Mouse (Mus musculus): ENCODE data around the gene 1700003E16Rik. TPM values are rescaled to one million over a fixed set of nuclear protein-coding genes. Genes with fewer than 3 reads are reported as not detected.

1700003E16Rik gene
- total and polyA plus RNA-seq, 3 experiments: 0.15 to 0.50 TPM; not detected in 1

DNA sequence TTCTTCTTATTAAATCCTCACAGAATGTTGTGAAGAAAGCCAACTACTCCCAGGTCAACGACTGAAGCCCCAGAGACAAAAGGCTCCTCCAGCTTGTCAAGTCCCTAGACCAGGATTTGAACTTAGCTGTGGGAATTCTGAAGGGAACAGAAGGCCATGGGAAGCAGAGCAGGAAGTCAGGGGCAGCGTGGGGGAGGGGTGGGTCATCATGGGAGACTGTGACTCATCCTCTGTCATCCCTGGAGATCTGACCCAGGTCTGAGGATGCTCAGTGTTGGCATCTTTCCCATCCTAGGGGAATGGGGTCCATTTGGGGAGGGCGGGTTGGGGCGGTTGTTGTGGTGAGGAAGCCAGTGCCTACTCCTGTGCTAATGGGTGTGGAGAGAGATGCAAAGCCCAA, 14.6 kb upstream of the 1700003E16Rik start:
- peaks cover 0 to 4% of the 10 kb centered on the region in 2 experiments; a peak in 3 of 4 replicates for H3K4me1 ChIP-seq (ENCODE audit: control insufficient read depth in 1 of 2, insufficient read depth in 2 of 2, low read length in 2 of 2)
- H3K27me3 ChIP-seq (ENCODE audit: control insufficient read depth in 1 of 2, insufficient read depth in 2 of 2, low read length in 2 of 2): no peaks in the 10 kb centered on the region

DNA sequence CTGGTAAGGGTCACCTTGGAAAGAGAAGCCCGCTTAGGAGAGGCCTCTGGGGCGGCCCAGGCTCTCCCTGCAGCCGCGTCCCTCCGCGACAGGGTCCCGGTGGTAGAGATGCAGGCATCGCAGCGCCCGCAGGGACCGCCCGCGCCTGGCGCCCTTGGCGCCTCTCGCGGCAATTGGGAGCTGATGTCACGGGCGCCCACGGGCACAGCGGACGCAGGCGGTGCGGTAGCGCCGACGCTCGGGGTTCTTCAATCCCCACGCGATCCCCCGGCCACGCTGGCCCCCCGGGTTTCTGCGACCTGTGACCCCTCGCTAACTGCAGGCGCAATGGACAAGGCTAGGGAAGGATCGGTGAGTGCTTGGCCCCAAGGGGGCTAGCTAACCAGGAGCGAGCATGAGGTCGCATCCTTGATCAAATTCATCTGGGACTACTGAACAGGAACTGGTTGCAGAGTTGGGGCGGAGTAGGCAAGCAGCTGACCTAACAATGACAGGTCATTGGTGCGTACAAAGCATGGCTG, 13.9 kb upstream of the 1700003E16Rik start:
- Histone ChIP-seq H3K27ac (ENCODE audit: control insufficient read depth, low read depth, low read length) (no peak overlapping the region), H3K27me3 (ENCODE audit: control insufficient read depth in 1 of 2, insufficient read depth in 2 of 2, low read length in 2 of 2) (no peaks in the 10 kb centered on the region), H3K9me3 (replicated peaks; ENCODE audit: insufficient read depth, low read length) (no peaks in the 10 kb centered on the region), H3K4me1 (ENCODE audit: control insufficient read depth in 1 of 2, insufficient read depth in 2 of 2, low read length in 2 of 2) (peaks cover 0 to 4% of the 10 kb centered on the region in 2 experiments; a peak in 2 of 4 replicates), H3K9ac (ENCODE audit: control insufficient read depth, low read depth, low read length, poor library complexity, severe bottlenecking) (no peak overlapping the region), H3K79me2 (ENCODE audit: control insufficient read depth, insufficient read depth, low read length, poor library complexity) (peaks cover under 1% of the 10 kb centered on the region; the same call in 1 of the 2 replicates), H3K36me3 (ENCODE audit: control insufficient read depth in 1 of 2, insufficient read depth in 2 of 2, low read length in 2 of 2) (no peaks in the 10 kb centered on the region), H3K4me3 (ENCODE audit: control insufficient read depth in 1 of 2, insufficient read depth in 1 of 2, low read depth in 2 of 2, low read length in 2 of 2) (no peak overlapping the region)
- TF ChIP-seq MEF2A (IDR thresholded peaks at IDR 0.05; ENCODE audit: extremely low read depth, insufficient replicate concordance, low read depth, low read length, poor library complexity, severe bottlenecking) (no peak), ELF1 (IDR thresholded peaks at IDR 0.05; ENCODE audit: low read depth, low read length) (no peak), TAL1 (IDR thresholded peaks at IDR 0.05; ENCODE audit: low read length) (no peak), CTCF (IDR thresholded peaks at IDR 0.05 in 2 of 3, conservative IDR thresholded peaks at IDR 0.05 in 1 of 3; ENCODE audit: control insufficient read depth in 1 of 3, insufficient read depth in 1 of 3, low read depth in 2 of 3, low read length in 3 of 3, poor library complexity in 1 of 3, severe bottlenecking in 1 of 3) (no peak), MAFK (IDR thresholded peaks at IDR 0.05; ENCODE audit: borderline replicate concordance, low read depth, low read length) (no peak), USF2 (IDR thresholded peaks at IDR 0.05; ENCODE audit: borderline replicate concordance in 1 of 2, insufficient read depth in 1 of 2, low read depth in 1 of 2, low read length in 2 of 2) (no peak), ZMIZ1 (IDR thresholded peaks at IDR 0.05; ENCODE audit: low read depth, low read length) (no peak), MXI1 (IDR thresholded peaks at IDR 0.05; ENCODE audit: low read depth, low read length) (no peak), UBTF (IDR thresholded peaks at IDR 0.05; ENCODE audit: borderline replicate concordance, insufficient read depth, low read depth, low read length) (no peak)
- no peak for DNase-seq (ENCODE audit: low read depth, low spot score)

More for the DNA sequence above, 14.6 kb upstream of the 1700003E16Rik start:
- no peak for DNase-seq (ENCODE audit: low read depth, low spot score)
- Histone ChIP-seq H3K79me2 (ENCODE audit: control insufficient read depth, insufficient read depth, low read length, poor library complexity) (peaks cover 6% of the 10 kb centered on the region; the same call in 1 of the 2 replicates), H3K27ac (ENCODE audit: control insufficient read depth, low read depth, low read length) (no peak overlapping the region), H3K9me3 (replicated peaks; ENCODE audit: insufficient read depth, low read length) (no peaks in the 10 kb centered on the region), H3K4me3 (ENCODE audit: control insufficient read depth in 1 of 2, insufficient read depth in 1 of 2, low read depth in 2 of 2, low read length in 2 of 2) (no peak overlapping the region), H3K9ac (ENCODE audit: control insufficient read depth, low read depth, low read length, poor library complexity, severe bottlenecking) (no peak overlapping the region), H3K36me3 (ENCODE audit: control insufficient read depth in 1 of 2, insufficient read depth in 2 of 2, low read length in 2 of 2) (no peaks in the 10 kb centered on the region)
- TF ChIP-seq ZMIZ1 (IDR thresholded peaks at IDR 0.05; ENCODE audit: low read depth, low read length) (no peak), ZC3H11A (IDR thresholded peaks at IDR 0.05; ENCODE audit: low read depth, low read length) (no peak), JUND (IDR thresholded peaks at IDR 0.05; ENCODE audit: low read depth, low read length) (no peak), USF2 (IDR thresholded peaks at IDR 0.05; ENCODE audit: borderline replicate concordance in 1 of 2, insufficient read depth in 1 of 2, low read depth in 1 of 2, low read length in 2 of 2) (no peak), ZKSCAN1 (IDR thresholded peaks at IDR 0.05; ENCODE audit: low read depth, low read length) (no peak), POLR2AphosphoS2 (IDR thresholded peaks at IDR 0.05; ENCODE audit: low read length) (no peak), GATA1 (IDR thresholded peaks at IDR 0.05; ENCODE audit: low read depth, low read length) (no peak), TAL1 (IDR thresholded peaks at IDR 0.05; ENCODE audit: low read length) (no peak), GABPA (IDR thresholded peaks at IDR 0.05; ENCODE audit: low read depth, low read length) (no peak), CHD2 (IDR thresholded peaks at IDR 0.05; ENCODE audit: low read length) (no peak), POLR2A (IDR thresholded peaks at IDR 0.05; ENCODE audit: control insufficient read depth in 1 of 2, insufficient read depth in 1 of 2, low read depth in 1 of 2, low read length in 2 of 2, poor library complexity in 1 of 2) (no peak), HCFC1 (IDR thresholded peaks at IDR 0.05; ENCODE audit: low read depth, low read length) (no peak), ZNF384 (IDR thresholded peaks at IDR 0.05; ENCODE audit: low read depth, low read length) (no peak), CTCF (IDR thresholded peaks at IDR 0.05 in 2 of 3, conservative IDR thresholded peaks at IDR 0.05 in 1 of 3; ENCODE audit: control insufficient read depth in 1 of 3, insufficient read depth in 1 of 3, low read depth in 2 of 3, low read length in 3 of 3, poor library complexity in 1 of 3, severe bottlenecking in 1 of 3) (no peak), MAFK (IDR thresholded peaks at IDR 0.05; ENCODE audit: borderline replicate concordance, low read depth, low read length) (no peak), MYB (IDR thresholded peaks at IDR 0.05; ENCODE audit: low read depth, low read length) (no peak), SIN3A (IDR thresholded peaks at IDR 0.05; ENCODE audit: low read length) (no peak)
